Mouse (Mus musculus) stomach, embryonic 14.5 days (tissue): ENCODE data around the gene Grin2b. TPM values are rescaled to one million over a fixed set of nuclear protein-coding genes. Genes with fewer than 3 reads are reported as not detected.
"Not testable (repeated sequence)": the region's sequence is repeated elsewhere in the genome, so short reads cannot be mapped to it uniquely, and the experiment has no call there.

Experiments used
- ATAC-seq: fragments of 200-750 bp; cut with Nextera tagmentation; 2 replicates; pipeline ENCODE4 v1.8.0; 2017; ENCODE audit warnings: low read depth, moderate TSS enrichment; ENCODE audit not compliant: insufficient number of reproducible peaks, insufficient read depth, low FRiP score
- H3K27ac ChIP-seq: fragments of 300-500 bp; sonication (generic); 2 replicates; pipeline ENCODE4 v1.5.1; 2014; ENCODE audit warnings: mild to moderate bottlenecking, low read length, moderate library complexity, mixed read lengths
- H3K27me3 ChIP-seq: fragments of 300-500 bp; sonication (generic); 2 replicates; pipeline ENCODE4 v1.6.1; 2014; ENCODE audit warnings: low read length, control low read depth, mixed read lengths; ENCODE audit not compliant: control insufficient read depth, insufficient read depth
- H3K36me3 ChIP-seq: fragments of 300-500 bp; sonication (generic); 2 replicates; pipeline ENCODE4 v1.6.1; 2014; ENCODE audit warnings: mild to moderate bottlenecking, control low read depth, low read length, moderate library complexity, mixed read lengths; ENCODE audit not compliant: control insufficient read depth, insufficient read depth
- H3K4me1 ChIP-seq: fragments of 300-500 bp; sonication (generic); 2 replicates; pipeline ENCODE4 v1.6.1; 2014; ENCODE audit warnings: low read length, control low read depth, mixed read lengths; ENCODE audit not compliant: control insufficient read depth, insufficient read depth
- H3K4me2 ChIP-seq: fragments of 300-500 bp; sonication (generic); replicated peaks from 2 replicates; pipeline ENCODE4 v1.6.1; 2014; ENCODE audit warnings: low read depth, low read length, control low read depth
- H3K4me3 ChIP-seq: fragments of 300-500 bp; sonication (generic); 2 replicates; pipeline ENCODE4 v1.5.1; 2014; ENCODE audit warnings: low read depth, low read length, control low read depth
- H3K9ac ChIP-seq: fragments of 300-500 bp; sonication (generic); replicated peaks from 2 replicates; pipeline ENCODE4 v1.6.1; 2014; ENCODE audit warnings: low read depth, mild to moderate bottlenecking, control low read depth, low read length, moderate library complexity, mixed read lengths
- H3K9me3 ChIP-seq: fragments of 300-500 bp; sonication (generic); 2 replicates; pipeline ENCODE4 v1.6.1; 2016; ENCODE audit warnings: low read depth, low read length, control low read depth; ENCODE audit not compliant: control insufficient read depth
- WGBS: fragments of 180-500 bp; shearing (Covaris S2); extraction: QIAGEN DNeasy Blood & Tissue Kit; methylation state at CpG from one replicate; pipeline ENCODE4 v1.1.7; 2014; 5-methylcytosine and 5-hydroxymethylcytosine counted together
- polyA plus RNA-seq: library from polyadenylated mRNA; unstranded; fragments of >200 nt; fragmentation: Nextera tagmentation; extraction: Ambion mirVana; gene quantifications from 2 replicates; pipeline ENCODE4 v1.2.1, GENCODE M21; 2014

The Grin2b gene
- polyA plus RNA-seq, 1 experiment from 2014 or later: 1.8 TPM

DNA sequence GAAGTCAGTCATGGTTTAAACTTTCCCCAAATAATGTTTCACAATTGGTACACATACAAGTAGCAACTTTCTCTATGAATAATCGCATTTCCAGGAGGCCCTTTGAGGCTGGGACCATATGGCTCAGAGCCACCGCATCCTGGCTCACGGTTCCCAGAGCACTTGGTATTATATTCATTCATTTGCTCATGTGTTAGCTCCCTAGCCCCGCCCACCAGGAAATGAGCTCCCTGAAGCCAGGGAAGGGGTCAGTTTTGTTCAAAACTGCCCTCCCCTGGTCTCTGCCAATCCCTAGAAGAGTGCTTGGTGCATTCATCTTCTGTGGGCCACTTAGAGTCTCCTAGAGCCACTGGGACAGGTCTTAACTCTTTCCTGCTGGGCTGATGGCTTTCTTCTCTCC lies 344.3 kb downstream of the Grin2b start:
- no peak for ATAC-seq
- Histone ChIP-seq H3K27me3 (no peaks in the 10 kb centered on the region), H3K9ac (no peak overlapping the region), H3K27ac (no peak overlapping the region), H3K36me3 (no peaks in the 10 kb centered on the region), H3K4me1 (no peaks in the 10 kb centered on the region), H3K9me3 (no peaks in the 10 kb centered on the region), H3K4me2 (no peak overlapping the region), H3K4me3 (no peak overlapping the region)
- 50% methylated on average over 4 of the region's 4 CpGs for WGBS

DNA sequence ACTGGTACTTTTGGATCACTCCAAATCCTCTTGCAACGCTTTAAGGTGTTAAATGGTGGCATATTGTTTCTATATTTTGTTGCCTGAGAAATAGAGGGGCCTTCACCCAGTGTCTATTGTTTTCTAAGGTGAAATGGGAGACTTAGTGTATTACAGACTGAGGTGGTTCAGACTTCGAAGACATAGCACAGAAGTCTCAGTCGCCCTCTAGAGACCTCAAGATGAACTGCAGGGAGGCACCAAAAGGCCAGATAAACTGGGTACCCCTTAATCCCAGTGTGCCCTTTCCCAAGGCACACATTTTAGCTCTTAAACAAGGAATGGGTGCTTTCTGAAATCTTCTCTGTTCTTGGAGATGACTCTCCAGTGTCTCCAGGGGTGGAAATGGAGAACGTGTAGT lies 345.4 kb downstream of the Grin2b start:
- H3K4me1 ChIP-seq: no peaks in the 10 kb centered on the region
- H3K9ac ChIP-seq: no peak overlapping the region
- no peak overlapping the region for H3K27ac ChIP-seq
- no peaks in the 10 kb centered on the region for H3K36me3 ChIP-seq
- no peaks in the 10 kb centered on the region for H3K27me3 ChIP-seq
- H3K4me2 ChIP-seq: no peak overlapping the region
- no peak overlapping the region for H3K4me3 ChIP-seq
- ATAC-seq: no peak
- H3K9me3 ChIP-seq: no peaks in the 10 kb centered on the region
- WGBS: 20% methylated on average over 4 of the region's 4 CpGs

DNA sequence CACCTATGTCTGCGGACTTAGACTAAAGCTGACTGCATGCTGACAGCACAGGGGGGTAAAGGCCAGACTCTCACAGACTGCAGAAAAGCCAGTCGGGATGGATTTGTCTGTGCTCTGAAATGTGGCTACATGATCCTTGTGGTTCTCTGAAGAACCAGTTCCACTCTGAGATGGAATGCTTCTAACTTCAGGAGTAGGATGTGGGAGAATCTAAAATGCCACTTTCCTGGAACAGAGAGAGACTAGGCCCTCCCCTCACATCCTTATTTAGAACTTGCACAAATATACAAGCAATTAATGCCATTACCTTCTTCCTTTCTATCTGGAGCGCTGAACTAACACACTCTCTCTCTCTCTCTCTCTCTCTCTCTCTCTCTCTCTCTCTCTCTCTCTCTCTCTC lies 346.0 kb downstream of the Grin2b start:
- 81% methylated on average over 3 of the region's 3 CpGs for WGBS
- Histone ChIP-seq H3K27me3 (no peaks in the 10 kb centered on the region), H3K4me3 (no peak overlapping the region), H3K9me3 (no peaks in the 10 kb centered on the region), H3K4me1 (no peaks in the 10 kb centered on the region), H3K9ac (no peak overlapping the region), H3K27ac (no peak overlapping the region), H3K4me2 (no peak overlapping the region), H3K36me3 (no peaks in the 10 kb centered on the region)
- no peak for ATAC-seq

DNA sequence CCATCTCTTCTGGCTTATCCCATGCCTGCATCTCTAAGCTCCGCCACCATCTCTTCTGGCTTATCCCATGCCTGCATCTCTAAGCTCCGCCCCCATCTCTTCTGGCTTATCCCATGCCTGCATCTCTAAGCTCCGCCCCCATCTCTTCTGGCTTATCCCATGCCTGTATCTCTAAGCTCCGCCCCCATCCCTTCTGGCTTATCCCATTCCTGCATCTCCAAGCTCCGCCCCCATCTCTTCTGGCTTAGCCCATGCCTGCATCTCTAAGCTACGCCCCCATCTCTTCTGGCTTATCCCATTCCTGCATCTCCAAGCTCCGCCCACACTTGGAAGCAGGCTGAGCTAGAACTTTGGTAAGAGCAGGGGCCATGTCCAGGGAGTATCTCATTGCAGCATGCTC lies 346.5 kb downstream of the Grin2b start:
- not testable (repeated sequence) for H3K4me1 ChIP-seq, H3K4me2 ChIP-seq, H3K9me3 ChIP-seq, H3K36me3 ChIP-seq, H3K4me3 ChIP-seq, H3K9ac ChIP-seq, H3K27me3 ChIP-seq, ATAC-seq, H3K27ac ChIP-seq
- 95% methylated on average over 7 of the region's 7 CpGs for WGBS

DNA sequence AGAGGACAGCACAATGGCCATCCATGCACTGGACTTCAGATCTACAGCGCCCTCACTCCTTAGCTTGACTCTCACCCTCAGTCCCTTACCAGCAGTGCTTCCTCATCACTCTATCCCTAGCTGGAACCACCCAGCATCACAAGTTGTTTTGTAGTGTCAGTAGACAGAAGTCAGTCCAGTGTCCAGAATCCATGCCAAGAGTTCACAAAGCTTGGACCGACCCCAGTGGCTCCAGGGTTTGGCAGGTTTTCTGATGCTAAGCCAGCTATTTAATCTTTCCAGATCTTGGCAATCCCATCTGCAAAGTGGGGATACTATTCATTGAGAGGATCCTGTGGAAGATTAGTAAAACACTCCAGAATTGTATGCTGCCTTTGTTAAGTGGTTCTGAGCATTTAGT lies 355.9 kb downstream of the Grin2b start:
- Histone ChIP-seq H3K9me3 (no peaks in the 10 kb centered on the region), H3K36me3 (no peaks in the 10 kb centered on the region), H3K4me3 (no peak overlapping the region), H3K27me3 (no peaks in the 10 kb centered on the region), H3K4me1 (no peaks in the 10 kb centered on the region), H3K4me2 (no peak overlapping the region), H3K27ac (no peak overlapping the region), H3K9ac (no peak overlapping the region)
- 84% methylated on average over 2 of the region's 2 CpGs for WGBS
- ATAC-seq: no peak

DNA sequence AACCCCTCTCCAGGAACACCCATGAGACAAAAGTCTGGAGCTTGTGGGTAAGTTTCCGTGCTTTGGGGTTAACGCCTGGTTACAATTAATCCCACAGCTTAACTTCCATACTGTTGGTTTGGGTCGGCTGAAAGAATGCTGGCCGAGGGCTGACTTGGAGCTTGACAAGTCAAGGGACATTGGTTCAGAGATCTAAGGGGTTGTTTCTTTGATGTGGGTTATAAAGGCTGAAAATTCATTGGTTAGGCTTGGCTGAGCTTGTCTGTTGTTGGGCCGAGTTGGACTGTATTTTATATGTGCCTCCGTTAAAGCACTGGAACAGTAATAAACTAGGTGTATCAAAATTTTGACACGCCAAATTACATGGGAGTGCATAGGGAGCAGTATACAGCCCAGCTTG lies 359.6 kb downstream of the Grin2b start:
- H3K4me2 ChIP-seq: no peak overlapping the region
- no peak overlapping the region for H3K27ac ChIP-seq
- no peak overlapping the region for H3K9ac ChIP-seq
- no peaks in the 10 kb centered on the region for H3K36me3 ChIP-seq
- H3K9me3 ChIP-seq: no peaks in the 10 kb centered on the region
- 78% methylated on average over 7 of the region's 7 CpGs for WGBS
- no peak for ATAC-seq
- no peaks in the 10 kb centered on the region for H3K27me3 ChIP-seq
- H3K4me3 ChIP-seq: no peak overlapping the region
- H3K4me1 ChIP-seq: no peaks in the 10 kb centered on the region

DNA sequence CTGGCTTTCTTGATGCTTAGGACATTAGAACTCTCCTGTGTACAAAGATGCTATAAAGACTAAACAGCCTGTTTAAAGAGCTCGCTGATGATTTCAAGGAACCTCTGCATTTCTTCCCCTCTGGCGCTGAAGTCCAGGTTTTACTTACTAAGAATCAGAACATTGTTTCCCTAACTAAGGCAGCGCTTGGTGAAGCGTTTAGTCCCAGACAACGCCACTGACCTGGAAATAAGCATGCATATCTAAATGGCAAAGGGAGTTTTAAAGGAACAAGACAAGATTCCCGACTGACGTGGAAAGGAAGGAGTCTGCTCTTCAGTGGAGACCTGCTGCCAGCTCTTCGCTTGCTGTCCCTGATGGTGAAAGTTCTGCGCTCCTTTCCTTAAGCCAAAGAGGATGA lies 367.9 kb downstream of the Grin2b start:
- Histone ChIP-seq H3K4me2 (no peak overlapping the region), H3K9ac (no peak overlapping the region), H3K9me3 (no peaks in the 10 kb centered on the region), H3K27me3 (no peaks in the 10 kb centered on the region), H3K4me3 (no peak overlapping the region), H3K4me1 (no peaks in the 10 kb centered on the region), H3K27ac (no peak overlapping the region), H3K36me3 (no peaks in the 10 kb centered on the region)
- ATAC-seq: no peak
- WGBS: 86% methylated on average over 9 of the region's 9 CpGs

DNA sequence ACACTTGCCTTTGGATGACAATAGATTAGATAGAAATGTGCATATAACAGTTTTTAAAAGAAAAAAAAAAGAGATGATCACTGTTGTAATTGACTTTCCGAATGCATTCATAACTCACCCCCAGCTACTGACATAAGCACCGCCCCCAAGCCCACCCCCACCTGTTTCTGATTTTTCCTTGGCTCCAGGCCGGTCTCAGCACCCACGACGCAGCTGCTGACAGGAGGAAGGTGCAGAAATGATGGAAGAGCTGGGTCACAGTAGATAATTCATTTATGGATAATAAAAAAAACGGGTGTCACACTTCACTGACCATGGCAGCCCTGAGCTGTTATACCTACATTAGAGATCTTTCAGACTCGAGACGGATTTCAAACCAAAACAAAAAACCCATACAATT lies 373.4 kb downstream of the Grin2b start:
- Histone ChIP-seq H3K27me3 (no peaks in the 10 kb centered on the region), H3K4me1 (no peaks in the 10 kb centered on the region), H3K9ac (no peak overlapping the region), H3K4me2 (no peak overlapping the region), H3K27ac (no peak overlapping the region), H3K36me3 (no peaks in the 10 kb centered on the region), H3K4me3 (no peak overlapping the region), H3K9me3 (no peaks in the 10 kb centered on the region)
- 76% methylated on average over 8 of the region's 8 CpGs for whole genome bisulfite sequencing
- no peak for ATAC-seq

DNA sequence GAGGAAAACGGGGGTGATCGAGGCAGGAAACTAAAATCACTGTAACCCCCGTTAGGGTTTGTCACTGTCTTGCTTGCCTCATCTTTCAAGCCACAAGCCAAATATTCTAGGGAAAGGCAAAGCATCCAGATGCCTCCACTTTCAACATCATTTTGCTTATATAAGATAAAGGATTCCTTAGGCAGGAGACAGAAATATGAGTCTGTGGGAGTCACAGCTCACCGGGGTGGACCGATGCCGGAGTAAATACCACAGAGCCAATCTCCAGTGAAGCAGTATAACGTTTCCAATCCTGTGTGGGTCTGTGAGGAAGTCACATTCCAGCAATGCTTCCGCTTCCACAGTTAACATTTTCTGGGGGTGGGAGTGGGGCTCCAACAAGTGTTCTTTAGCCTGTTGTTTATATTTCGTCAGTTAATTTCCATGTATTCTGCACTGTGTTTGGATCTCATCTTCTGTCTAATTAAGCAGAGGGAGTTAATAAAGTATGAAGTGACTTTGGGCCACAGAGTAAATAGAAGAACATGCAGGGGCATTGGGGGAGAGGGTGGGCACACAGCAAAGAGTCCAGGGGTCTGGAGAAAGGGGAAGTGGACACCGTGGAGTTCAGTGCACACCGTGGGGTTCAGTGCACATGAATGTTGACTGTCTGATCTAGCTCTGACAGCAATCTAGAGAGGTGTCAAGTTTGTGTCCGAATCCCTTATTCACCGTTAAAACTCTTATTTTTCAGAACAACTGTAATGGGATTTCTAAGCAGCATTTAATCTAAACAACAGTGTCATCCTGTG lies 374.9 kb downstream of the Grin2b start:
- no peaks in the 10 kb centered on the region for H3K9me3 ChIP-seq
- no peak overlapping the region for H3K4me2 ChIP-seq
- no peak overlapping the region for H3K4me3 ChIP-seq
- H3K9ac ChIP-seq: no peak overlapping the region
- no peak overlapping the region for H3K27ac ChIP-seq
- no peaks in the 10 kb centered on the region for H3K36me3 ChIP-seq
- 58% methylated on average over 13 of the region's 13 CpGs for WGBS
- H3K27me3 ChIP-seq: no peaks in the 10 kb centered on the region
- H3K4me1 ChIP-seq: no peaks in the 10 kb centered on the region
- ATAC-seq: no peak
